Mouse (Mus musculus) liver, postnatal 0 days (tissue): ENCODE data around the gene Olfr648. TPM values are rescaled to one million over a fixed set of nuclear protein-coding genes. Genes with fewer than 3 reads are reported as not detected.

Experiments used
- ATAC-seq: fragments of 200-750 bp; cut with Nextera tagmentation; 2 replicates; pipeline ENCODE4 v1.8.0; 2017; ENCODE audit warnings: mild to moderate bottlenecking, moderate library complexity
- DNase-seq: peaks from one replicate; pipeline ENCODE4 v3.0.0-alpha.2; 2016
- H3K27ac ChIP-seq: fragments of 300-500 bp; sonication (generic); 2 replicates; pipeline ENCODE4 v1.5.1; 2014; ENCODE audit warnings: antibody characterized with exemption, moderate library complexity, mild to moderate bottlenecking, low read depth
- H3K27me3 ChIP-seq: fragments of 300-500 bp; sonication (generic); 2 replicates; pipeline ENCODE4 v1.6.1; 2014; ENCODE audit warnings: low read length, control low read depth, mixed read lengths; ENCODE audit not compliant: insufficient read depth
- H3K36me3 ChIP-seq: fragments of 300-500 bp; sonication (generic); replicated peaks from 2 replicates; pipeline ENCODE4 v1.6.1; 2014; ENCODE audit warnings: mild to moderate bottlenecking, control low read depth, low read length, moderate library complexity, mixed read lengths; ENCODE audit not compliant: insufficient read depth
- H3K4me1 ChIP-seq: fragments of 300-500 bp; sonication (generic); 2 replicates; pipeline ENCODE4 v1.6.1; 2014; ENCODE audit warnings: antibody characterized with exemption, mild to moderate bottlenecking, control low read depth; ENCODE audit not compliant: insufficient read depth
- H3K4me2 ChIP-seq: fragments of 300-500 bp; sonication (generic); 2 replicates; pipeline ENCODE4 v1.6.1; 2014; ENCODE audit warnings: low read depth, mild to moderate bottlenecking, low read length, moderate library complexity, mixed read lengths
- H3K4me3 ChIP-seq: fragments of 300-500 bp; sonication (generic); 2 replicates; pipeline ENCODE4 v1.5.1; 2014; ENCODE audit warnings: low read depth, low read length
- H3K9ac ChIP-seq: fragments of 300-500 bp; sonication (generic); replicated peaks from 2 replicates; pipeline ENCODE4 v1.6.1; 2014; ENCODE audit warnings: mild to moderate bottlenecking, moderate library complexity
- H3K9me3 ChIP-seq: fragments of 300-500 bp; sonication (generic); 2 replicates; pipeline ENCODE4 v1.6.1; 2016; ENCODE audit warnings: mild to moderate bottlenecking, control low read depth, low read length, mixed read lengths
- CTCF ChIP-seq: sonication (generic); IDR thresholded peaks from 2 replicates; pipeline ENCODE4 v1.5.1; 2016; ENCODE audit warnings: antibody characterized with exemption, low read depth
- EP300 ChIP-seq: IDR thresholded peaks from 2 replicates; pipeline ENCODE4 v1.6.1; 2016; ENCODE audit warnings: antibody characterized with exemption, low read depth, mild to moderate bottlenecking
- WGBS: fragments of 180-500 bp; shearing (Covaris S2); extraction: QIAGEN DNeasy Blood & Tissue Kit; methylation state at CpG from one replicate; pipeline ENCODE4 v1.1.7; 2014; ENCODE audit not compliant: insufficient replicate concordance; 5-methylcytosine and 5-hydroxymethylcytosine counted together
- polyA plus RNA-seq: library from polyadenylated mRNA; unstranded; fragments of >200 nt; fragmentation: Nextera tagmentation; extraction: Ambion mirVana; gene quantifications from 2 replicates; pipeline ENCODE4 v1.2.1, GENCODE M21; 2015

Gene Olfr648
- not detected in 2 replicates for polyA plus RNA-seq

- Histone ChIP-seq H3K9ac (no peak within 1 kb of the TSS), H3K27me3 (no peaks in the 10 kb centered on the region), H3K4me1 (no peaks in the 10 kb centered on the region), H3K27ac (no peak within 1 kb of the TSS), H3K9me3 (no peaks in the 10 kb centered on the region), H3K4me2 (no peak within 1 kb of the TSS), H3K4me3 (no peak within 1 kb of the TSS), H3K36me3 (no peaks in the 10 kb centered on the region)
- no peak for TF ChIP-seq CTCF
- no peak for TF ChIP-seq EP300
- DNase-seq: no peak
- WGBS: 85% methylated on average over 2 of the region's 2 CpGs
- no peak for ATAC-seq
Observed at GRCm38 (mm10) chr7:104183292-104183691, at the start of gene Olfr648. Olfr648 (minus strand) TSS chr7:104183392.

GRCm38 (mm10) chr7:104231203-104231602 is 48.0 kb upstream of the Olfr648 start:
- Histone ChIP-seq H3K4me1 (no peaks in the 10 kb centered on the region), H3K36me3 (no peaks in the 10 kb centered on the region), H3K4me2 (no peak overlapping the region), H3K27ac (no peak overlapping the region), H3K27me3 (no peaks in the 10 kb centered on the region), H3K4me3 (no peak overlapping the region), H3K9ac (no peak overlapping the region), H3K9me3 (no peaks in the 10 kb centered on the region)
- WGBS: 35% methylated on average over 2 of the region's 2 CpGs
- DNase-seq (peak; percentile 50), ATAC-seq (0 out of 2 replicates have a peak, but pooled peaks have one; percentile 23)
- TF ChIP-seq CTCF: peak; percentile 87
- no peak for TF ChIP-seq EP300

- TF ChIP-seq CTCF (no peak), EP300 (no peak)
- H3K27me3 ChIP-seq: no peaks in the 10 kb centered on the region
- ATAC-seq: peak; percentile 76
- H3K27ac ChIP-seq: peak within 1 kb of the TSS; percentile 34; the same call in 1 of the 2 replicates
- no peaks in the 10 kb centered on the region for H3K9me3 ChIP-seq
- no peaks in the 10 kb centered on the region for H3K36me3 ChIP-seq
- peak within 1 kb of the TSS; percentile 51 for H3K4me3 ChIP-seq
- H3K9ac ChIP-seq: peak within 1 kb of the TSS; percentile 52
- peak within 1 kb of the TSS; percentile 78 for H3K4me2 ChIP-seq
- peak; percentile 68 for DNase-seq
- peaks cover 4% of the 10 kb centered on the region for H3K4me1 ChIP-seq
- 5% methylated on average over 37 of the region's 37 CpGs for WGBS
Observed at GRCm38 (mm10) chr7:104218701-104219569, 35.7 kb upstream of the Olfr648 start, which contains the start of gene Trim6. Trim6 (plus strand) TSS chr7:104218793.

- ATAC-seq (no peak), DNase-seq (no peak)
- 43% methylated on average over 2 of the region's 2 CpGs for WGBS
- H3K4me1 ChIP-seq: peaks cover 4% of the 10 kb centered on the region
- no peaks in the 10 kb centered on the region for H3K9me3 ChIP-seq
- no peaks in the 10 kb centered on the region for H3K27me3 ChIP-seq
- no peak overlapping the region for H3K4me3 ChIP-seq
- H3K27ac ChIP-seq: no peak overlapping the region
- TF ChIP-seq EP300 (no peak), CTCF (no peak)
- H3K36me3 ChIP-seq: no peaks in the 10 kb centered on the region
- H3K9ac ChIP-seq: no peak overlapping the region
- no peak overlapping the region for H3K4me2 ChIP-seq
Observed at GRCm38 (mm10) chr7:104217881-104218280, 34.7 kb upstream of the Olfr648 start.

GRCm38 (mm10) chr7:104216011-104216535 is 32.9 kb upstream of the Olfr648 start:
- H3K27me3 ChIP-seq: no peaks in the 10 kb centered on the region
- no peaks in the 10 kb centered on the region for H3K36me3 ChIP-seq
- H3K9ac ChIP-seq: no peak overlapping the region
- H3K9me3 ChIP-seq: no peaks in the 10 kb centered on the region
- H3K4me2 ChIP-seq: no peak overlapping the region
- DNase-seq (peak; percentile 30), ATAC-seq (peak; percentile 24)
- TF ChIP-seq EP300: no peak
- no peak for TF ChIP-seq CTCF
- no peak overlapping the region for H3K4me3 ChIP-seq
- H3K4me1 ChIP-seq: peaks cover 4% of the 10 kb centered on the region
- H3K27ac ChIP-seq: no peak overlapping the region; the same call in 1 of the 2 replicates
- 17% methylated on average over 1 of the region's 1 CpGs for WGBS

GRCm38 (mm10) chr7:104206197-104206596 is 23.0 kb upstream of the Olfr648 start:
- Histone ChIP-seq H3K4me1 (no peaks in the 10 kb centered on the region), H3K9me3 (no peaks in the 10 kb centered on the region), H3K4me2 (no peak overlapping the region), H3K36me3 (no peaks in the 10 kb centered on the region), H3K4me3 (no peak overlapping the region), H3K27me3 (no peaks in the 10 kb centered on the region), H3K9ac (no peak overlapping the region), H3K27ac (0 out of 2 replicates have a peak overlapping the region, but pooled peaks have one; percentile 24)
- TF ChIP-seq EP300 (no peak), CTCF (no peak)
- peak; percentile 20 for DNase-seq
- peak; percentile 62 for ATAC-seq
- WGBS: 61% methylated on average over 7 of the region's 7 CpGs
